Mouse (Mus musculus): ENCODE measurements at regions not wholly inside any gene's neighbourhood (a gene's known extent, or its start where the extent isn't known, plus 50 kb on each side); places are given as distances from the start of the nearest gene placed in this dataset.

DNA sequence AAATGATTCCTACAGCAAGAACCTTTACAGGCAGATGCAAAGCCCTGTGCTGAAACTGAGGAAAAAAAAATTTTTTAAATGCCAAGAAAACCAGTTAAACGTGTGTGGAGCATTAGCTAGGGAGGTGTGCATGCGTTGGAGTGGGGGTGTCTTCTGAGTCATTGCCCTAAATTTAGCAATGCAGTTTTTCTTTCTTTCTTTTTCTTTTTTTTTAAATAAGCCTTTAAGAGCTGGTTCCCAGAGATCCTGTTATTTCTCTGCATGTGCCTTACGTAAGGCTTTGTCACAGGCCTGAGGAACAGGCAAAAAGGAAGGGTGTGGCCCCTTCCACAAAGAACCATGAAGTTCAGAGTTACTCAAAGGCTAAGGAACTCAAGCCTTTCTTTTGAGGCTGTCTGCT is 57.5 kb downstream of the Zfp648 start:
- TF ChIP-seq CTCF (IDR thresholded peaks at IDR 0.05; ENCODE audit: borderline replicate concordance, insufficient read depth, low read depth, low read length) (no peak), POLR2A (IDR thresholded peaks at IDR 0.05; ENCODE audit: borderline replicate concordance, insufficient read depth, low read length) (no peak)
